Mouse (Mus musculus): ENCODE data around the gene Tex38. TPM values are rescaled to one million over a fixed set of nuclear protein-coding genes. Genes with fewer than 3 reads are reported as not detected.
A peak's percentile ranks its signal among the peaks of the same experiment; 100 is the strongest.

The Tex38 gene
- under 1 TPM; 0.39 to 0.68 TPM for total RNA-seq (2021)

DNA sequence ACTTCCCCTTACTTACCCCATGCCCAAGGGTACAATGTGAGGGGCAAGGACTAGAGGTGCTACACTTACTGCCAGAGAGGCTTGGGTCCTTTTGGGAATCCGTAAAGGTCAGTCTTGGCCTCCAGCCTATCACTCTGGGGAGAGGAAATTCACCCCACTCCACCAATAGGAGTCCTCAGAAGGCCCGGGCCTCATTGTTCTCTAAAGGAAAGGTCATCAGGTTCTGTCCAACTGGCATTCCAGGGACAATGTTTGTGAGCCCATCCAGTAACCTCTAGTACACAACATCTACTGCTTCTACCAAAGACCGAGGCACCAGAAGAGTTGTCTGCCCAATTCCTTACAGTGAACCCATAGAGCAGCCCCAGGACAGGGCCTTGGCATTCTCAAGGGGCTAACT lies at the start of gene Tex38:
Gene Tex38 (minus strand): TSS at position 101 of the 400 bp plus-strand sequence.
- DNase-seq, result no peak
- intact Hi-C loops (cut with DNase I), result no loop called here

DNA sequence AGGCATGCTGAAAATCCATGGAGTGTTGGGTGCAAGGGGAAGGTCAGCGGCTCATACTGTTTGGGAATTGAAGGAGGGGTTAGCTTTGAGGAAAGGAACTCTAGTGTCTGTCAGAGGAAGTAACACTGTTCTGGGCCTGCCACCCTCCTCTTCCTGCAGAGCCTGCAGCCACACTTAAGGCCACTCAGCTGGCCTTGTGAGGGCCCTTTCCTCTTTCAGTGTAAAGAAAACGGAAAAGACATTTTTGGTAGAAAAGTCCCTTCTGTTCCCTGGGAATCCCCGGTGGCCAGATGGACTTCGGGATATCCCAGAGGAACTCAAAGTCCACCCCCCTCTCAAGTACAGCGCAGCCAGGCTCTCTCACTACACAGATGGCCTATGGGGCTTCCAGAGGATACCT lies 49.7 kb upstream of the Tex38 start:
- intact Hi-C loops (cut with DNase I), result no loop called here
- no peak for DNase-seq

DNA sequence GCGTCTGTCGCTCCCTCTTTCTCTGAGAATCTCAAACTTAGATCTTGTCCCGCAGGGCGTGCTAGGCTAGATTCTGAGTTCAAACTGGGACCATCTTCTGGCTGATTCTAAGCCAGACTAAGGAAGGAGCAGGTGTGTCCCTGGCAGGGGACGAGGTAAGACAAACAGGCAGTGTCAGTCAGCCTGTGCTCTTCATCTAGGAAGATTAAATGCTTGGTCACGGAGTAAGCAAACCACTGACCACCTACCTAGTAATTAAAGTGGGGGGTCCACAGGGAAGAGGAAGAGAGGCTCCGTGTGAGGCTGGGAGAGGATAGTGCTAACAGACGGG lies 47.7 kb upstream of the Tex38 start:
- intact Hi-C loops (cut with DNase I), result no loop called here
- no peak for DNase-seq

DNA sequence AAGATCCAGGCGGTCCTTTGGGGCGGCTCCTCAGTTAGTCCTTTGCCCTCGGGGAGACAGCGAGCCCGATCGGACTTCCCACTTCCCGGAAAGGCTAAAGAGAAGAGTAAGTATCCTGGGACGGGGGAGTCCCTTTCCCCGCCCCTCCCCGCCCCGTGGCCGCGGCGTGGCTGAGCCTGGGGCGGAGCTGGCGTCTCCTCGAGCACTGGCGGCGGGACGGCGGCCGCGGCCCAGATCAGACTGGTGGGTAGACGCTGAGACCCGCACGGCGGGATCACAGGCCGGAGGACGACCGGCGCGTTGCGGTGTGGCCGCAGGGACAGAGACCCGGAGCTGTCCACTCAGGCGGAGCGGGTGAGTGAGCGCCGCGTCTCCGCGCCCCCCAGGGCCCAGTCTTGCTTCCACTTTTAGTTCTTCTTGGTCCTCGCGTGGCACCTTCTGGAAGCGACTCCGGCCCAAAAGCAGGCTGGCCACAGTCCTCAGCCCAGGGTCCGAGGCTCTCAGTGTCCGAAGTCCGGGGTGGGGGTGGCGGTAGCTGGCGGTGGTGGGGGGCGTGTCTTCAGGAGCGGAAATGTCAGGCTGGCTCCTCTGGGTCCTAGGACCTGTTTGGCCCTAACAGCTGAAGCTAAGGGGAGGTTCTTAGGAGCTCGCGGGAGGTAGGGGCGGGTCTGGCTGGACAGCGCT lies 47.2 kb upstream of the Tex38 start, which contains the start of gene Mob3c:
Gene Mob3c (plus strand): TSS at position 205 of the 684 bp plus-strand sequence.
- intact Hi-C loops (cut with DNase I), result loop anchor here (2.0 kb wide), 1 partner anchor 43 kb away; the partner anchor contains the start of gene Atpaf1
- DNase-seq, result peak; percentile 79 to 81

DNA sequence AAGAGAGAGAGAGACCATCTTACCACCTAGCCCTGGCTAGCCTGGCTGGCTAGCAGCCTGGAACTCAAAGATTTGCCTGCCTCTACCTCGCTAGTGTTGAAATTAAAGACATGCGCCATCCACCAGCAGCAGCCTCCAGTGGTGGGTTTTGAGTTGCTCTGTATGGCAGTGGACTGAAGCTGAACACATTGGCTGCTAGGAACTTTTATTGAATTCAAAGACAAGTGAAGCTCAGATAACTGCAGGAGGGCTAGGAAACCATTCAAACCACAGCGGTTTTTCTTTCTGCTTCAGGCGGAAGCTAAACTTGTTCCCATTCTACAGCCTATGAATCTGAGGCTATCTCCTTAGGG lies 46.7 kb upstream of the Tex38 start:
- DNase-seq, result no peak
- intact Hi-C loops (cut with DNase I), result loop anchor here (2.0 kb wide), 1 partner anchor 43 kb away; the partner anchor contains the start of gene Atpaf1

DNA sequence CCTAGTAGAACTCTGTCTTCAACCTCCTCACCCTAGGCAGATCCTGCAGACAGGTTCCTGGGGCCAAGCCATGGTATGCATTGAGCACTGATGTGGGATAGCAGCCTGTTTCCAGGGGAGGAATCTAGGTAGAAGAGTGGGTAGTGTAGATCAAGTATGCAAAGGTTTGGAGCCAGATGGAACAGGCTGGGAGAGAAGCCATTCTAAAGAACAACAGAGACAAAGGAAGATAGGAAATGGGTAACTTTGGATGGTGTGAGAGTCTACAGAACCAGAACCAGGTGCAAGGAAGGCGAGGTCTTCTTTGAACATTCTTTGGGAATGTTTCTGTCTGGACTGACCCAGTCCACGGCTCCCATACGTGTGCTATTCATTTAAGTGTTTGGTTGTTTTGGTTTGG lies 46.2 kb upstream of the Tex38 start:
- intact Hi-C loops (cut with DNase I), result loop anchor here (2.0 kb wide), 1 partner anchor 42 kb away; the partner anchor contains the start of gene Atpaf1

DNA sequence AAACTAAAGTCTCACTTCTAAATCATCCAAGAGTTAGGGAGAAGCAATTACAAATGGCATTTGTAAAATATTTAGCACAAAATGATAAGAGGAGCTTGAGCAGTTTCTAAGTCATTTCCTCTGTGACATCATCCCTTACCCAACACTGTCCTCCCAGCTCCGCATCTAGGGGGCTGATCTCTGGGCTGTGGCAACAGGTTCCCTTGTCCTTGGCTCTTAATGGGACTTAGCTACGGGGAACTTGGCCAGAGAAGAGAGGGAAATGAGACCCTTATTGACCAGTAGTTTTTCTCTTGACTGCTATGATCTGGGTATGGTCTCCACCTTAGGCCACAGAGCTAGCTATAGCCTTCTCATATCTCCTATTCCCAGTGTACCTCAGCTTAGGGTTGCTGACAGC lies 44.5 kb upstream of the Tex38 start:
- intact Hi-C loops (cut with DNase I), result no loop called here
- no peak for DNase-seq

More for the DNA sequence above, 46.2 kb upstream of the Tex38 start:
- no peak for DNase-seq

DNA sequence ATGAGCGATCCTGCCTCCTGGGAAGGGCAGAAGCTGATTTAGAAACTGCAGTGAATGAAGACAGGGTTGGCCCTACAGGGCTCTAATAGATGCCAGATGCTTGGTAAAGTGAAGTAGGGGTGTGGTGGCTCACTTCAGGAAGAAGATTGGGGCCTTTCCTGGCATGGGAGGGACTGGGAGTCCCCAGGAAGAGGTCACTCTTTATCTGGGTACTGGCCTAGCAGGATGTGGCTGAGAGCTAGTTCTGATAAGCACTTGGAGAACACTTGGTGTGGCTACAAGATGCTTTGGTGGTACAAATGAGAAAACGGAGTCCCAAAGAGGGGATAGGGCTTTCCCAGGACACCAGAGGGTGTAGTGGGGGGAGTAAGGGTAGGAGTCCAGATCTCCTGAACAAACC lies 43.4 kb upstream of the Tex38 start:
- intact Hi-C loops (cut with DNase I), result no loop called here
- DNase-seq, result no peak

DNA sequence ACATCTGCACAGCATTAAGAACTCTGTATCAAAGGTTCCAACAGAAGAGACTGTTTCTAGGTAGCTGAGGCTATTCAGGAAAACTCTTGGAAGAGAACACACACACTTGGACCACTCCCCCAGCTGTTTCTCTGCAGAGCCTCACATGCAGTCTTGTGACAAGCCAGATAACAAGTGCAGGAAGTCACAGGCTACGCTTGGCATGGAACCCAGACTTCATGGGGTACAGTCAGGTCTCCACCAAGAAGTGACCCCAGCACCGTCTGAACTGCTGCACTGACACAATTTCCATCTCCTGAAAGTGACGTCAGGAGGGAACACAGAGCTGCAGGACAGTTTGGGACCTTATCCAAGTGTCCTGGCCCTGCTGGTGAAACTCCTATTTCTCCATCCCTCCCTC lies 41.1 kb upstream of the Tex38 start:
- DNase-seq, result peak in 1 of 2 experiments; percentile 41
- intact Hi-C loops (cut with DNase I), result no loop called here

DNA sequence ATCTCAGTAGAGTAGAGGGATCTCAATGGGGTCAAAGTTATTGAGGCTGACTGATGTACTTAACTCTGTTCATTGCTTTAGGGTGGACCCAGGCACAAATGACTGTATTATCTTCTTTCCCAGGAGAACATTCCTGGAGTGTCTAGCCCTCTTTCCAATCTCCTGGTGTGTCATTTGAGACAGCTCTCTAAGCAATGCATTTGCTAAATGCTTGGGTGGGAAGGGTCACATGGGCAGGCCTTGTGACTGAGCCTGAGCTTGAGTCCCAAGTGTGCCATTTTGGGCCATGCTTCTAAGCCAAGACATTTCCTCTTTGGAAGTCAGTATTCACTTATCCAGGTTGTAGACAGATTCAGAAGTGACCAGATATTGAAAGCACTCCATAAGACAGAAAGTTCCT lies 40.6 kb upstream of the Tex38 start:
- no peak for DNase-seq
- intact Hi-C loops (cut with DNase I), result no loop called here

DNA sequence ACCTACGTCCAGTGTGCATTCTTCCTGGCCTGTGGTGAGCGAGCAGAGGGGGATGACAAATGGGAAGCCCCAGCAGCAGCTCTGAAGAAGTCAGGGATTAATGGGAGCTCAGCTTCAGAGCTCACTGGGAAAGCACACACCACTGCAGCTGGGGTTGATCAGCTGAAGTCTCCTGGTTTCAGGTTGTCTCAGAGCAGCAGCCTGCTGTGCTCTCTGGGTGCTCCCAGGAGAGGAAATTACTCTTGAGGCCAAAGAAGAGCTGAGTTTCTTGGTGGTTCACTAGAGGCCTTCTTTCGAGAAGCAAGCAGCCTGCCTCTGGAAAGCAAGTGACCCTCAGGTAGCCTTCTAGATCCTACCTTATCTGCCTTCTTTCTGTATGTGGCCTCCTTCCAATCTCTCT lies 40.1 kb upstream of the Tex38 start:
- intact Hi-C loops (cut with DNase I), result no loop called here
- no peak for DNase-seq

DNA sequence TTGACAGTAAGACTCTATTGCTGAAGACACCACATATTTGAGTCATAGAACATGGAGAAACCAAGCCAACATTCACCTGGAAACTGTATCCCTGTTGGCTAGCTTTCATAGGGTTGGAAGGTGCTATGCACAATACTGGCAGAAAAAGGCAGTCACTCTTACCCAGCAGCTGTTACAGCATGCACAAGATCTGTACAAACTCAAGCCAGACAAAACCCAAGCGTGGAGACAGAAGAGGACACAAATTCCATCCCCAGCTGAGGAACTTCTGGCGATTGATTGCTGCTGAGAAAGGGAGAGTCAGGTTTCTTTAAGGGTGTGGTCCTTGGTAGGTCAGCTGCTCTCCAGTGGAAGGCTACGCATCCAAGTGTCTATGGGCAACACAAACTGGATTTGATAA lies 39.4 kb upstream of the Tex38 start:
- no peak for DNase-seq
- intact Hi-C loops (cut with DNase I), result no loop called here

DNA sequence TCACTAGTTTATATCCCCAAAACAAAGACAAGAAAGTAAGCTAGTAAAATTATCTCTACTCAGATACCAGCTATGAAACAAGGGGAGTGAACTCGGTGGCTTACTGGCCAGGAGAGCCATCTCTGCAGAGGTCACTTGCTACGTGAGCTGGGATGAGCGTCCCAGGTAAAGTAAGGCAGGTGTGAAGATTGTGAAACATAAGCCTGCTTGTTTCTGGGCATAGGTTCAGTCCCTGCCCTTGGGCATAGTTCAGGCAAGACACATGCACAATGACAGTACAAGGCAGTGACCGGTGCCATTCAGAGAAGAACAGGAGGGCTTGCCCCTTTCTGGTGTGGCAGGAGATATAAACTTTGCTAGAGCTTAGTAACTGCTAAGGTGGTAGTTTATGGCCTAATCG lies 34.8 kb upstream of the Tex38 start:
- intact Hi-C loops (cut with DNase I), result no loop called here
- no peak for DNase-seq

DNA sequence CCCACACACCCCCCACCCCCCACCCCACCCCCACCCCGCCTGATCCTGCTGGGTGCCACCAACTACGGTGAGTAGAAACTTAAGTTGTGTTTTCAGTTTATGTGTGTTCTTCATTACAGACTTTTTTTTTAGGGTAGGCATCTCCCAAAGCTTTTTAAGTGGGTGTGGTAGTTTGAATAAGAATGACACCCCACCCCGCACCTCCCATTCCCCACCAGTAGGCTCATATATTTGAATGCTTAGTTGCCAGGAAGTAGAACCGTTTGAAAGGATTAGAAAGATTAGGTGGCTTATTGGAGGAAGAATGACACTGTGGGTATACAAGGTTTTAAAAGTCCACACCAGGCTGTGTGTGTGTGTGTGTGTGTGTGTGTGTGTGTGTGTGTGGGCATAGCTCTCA lies 31.5 kb upstream of the Tex38 start:
- intact Hi-C loops (cut with DNase I), result no loop called here
- DNase-seq, result no peak

DNA sequence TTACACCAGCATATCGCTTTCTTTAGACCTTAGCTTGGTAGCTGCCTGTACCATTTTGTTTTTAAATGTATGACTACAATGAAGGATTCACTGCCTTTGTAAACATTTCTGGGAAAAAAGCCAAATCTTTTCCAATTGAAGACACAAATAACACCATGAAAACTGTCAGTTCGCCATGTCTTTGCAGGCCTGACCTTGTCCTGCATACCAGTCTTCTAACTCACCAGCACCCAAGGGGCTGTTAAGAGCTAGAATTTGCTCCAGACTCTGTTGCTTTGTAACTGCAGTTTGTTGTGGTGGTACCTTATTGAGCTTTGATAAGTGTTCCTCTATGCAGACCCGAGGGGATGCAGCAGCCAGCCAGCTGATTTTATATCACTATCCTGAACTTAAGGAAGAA lies 19.2 kb upstream of the Tex38 start:
- intact Hi-C loops (cut with DNase I), result no loop called here

DNA sequence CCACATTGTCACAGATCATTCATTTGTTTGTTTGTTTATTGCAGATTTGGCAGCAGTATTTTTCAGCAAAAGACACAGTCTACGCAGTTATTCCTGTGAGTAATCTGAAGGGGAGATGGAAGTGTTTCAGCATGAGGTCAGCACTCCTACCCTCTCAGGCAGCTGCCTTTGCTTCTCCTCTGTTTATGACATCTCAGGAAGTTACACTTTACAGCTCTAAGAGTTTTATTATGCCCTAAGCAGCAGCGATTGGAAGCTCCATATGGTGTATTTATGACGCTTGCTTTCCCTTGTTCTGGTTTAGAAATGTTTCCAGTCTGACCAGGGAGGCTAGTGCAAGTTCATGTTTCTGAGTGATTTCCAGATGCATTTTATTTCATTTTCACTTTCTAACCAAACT lies 14.5 kb upstream of the Tex38 start:
- intact Hi-C loops (cut with DNase I), result no loop called here
- DNase-seq, result no peak

More for the DNA sequence above, 19.2 kb upstream of the Tex38 start:
- DNase-seq, result no peak

DNA sequence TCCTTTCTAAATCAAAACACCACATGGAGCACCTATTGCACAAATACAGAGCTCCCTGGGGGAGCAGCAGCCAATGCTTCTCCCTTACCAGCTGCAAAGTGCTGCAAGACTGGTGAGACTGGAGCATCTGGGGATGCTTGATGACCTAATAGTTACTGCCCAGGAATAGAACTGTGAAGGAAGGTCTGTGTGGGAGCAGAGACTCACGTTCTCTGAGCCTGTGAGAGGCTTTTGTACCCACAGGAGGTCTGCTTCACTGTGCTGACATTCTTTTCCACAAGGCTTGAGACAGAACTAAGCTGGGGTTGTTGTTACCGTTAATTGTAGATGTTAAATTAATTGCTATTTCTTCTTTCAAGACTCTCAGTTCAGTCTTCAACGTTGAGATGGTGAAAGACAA lies 10.0 kb upstream of the Tex38 start:
- no peak for DNase-seq
- intact Hi-C loops (cut with DNase I), result no loop called here

DNA sequence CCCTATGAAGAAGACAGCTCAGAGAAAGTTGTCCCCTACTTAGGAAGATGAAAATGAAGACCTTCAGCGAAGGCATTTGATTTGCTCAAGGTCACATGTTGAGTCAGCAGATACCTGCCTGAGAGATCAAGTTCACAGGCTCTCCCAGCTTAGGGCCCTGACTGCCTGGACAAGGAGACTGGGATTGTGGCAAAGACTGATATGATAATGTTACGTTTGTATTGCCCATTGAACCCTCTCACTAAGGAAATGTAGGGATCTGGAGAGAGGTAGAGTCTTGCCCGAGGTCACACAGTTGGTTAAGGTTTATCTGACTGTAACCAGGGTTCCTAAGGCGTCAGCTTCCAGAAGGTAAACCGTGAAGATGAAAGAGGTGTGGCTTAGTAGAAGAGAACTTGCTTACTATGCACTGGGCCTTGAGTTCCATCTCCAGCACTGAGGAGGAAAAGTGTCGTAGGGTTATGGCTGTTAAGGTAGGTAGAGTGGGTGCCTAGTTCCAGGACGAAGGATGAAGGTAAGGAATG lies 4.8 kb upstream of the Tex38 start:
- intact Hi-C loops (cut with DNase I), result loop anchor here (2.0 kb wide), 1 partner anchor 41 kb away; no protein-coding TSS in a partner anchor
- DNase-seq, result no peak

DNA sequence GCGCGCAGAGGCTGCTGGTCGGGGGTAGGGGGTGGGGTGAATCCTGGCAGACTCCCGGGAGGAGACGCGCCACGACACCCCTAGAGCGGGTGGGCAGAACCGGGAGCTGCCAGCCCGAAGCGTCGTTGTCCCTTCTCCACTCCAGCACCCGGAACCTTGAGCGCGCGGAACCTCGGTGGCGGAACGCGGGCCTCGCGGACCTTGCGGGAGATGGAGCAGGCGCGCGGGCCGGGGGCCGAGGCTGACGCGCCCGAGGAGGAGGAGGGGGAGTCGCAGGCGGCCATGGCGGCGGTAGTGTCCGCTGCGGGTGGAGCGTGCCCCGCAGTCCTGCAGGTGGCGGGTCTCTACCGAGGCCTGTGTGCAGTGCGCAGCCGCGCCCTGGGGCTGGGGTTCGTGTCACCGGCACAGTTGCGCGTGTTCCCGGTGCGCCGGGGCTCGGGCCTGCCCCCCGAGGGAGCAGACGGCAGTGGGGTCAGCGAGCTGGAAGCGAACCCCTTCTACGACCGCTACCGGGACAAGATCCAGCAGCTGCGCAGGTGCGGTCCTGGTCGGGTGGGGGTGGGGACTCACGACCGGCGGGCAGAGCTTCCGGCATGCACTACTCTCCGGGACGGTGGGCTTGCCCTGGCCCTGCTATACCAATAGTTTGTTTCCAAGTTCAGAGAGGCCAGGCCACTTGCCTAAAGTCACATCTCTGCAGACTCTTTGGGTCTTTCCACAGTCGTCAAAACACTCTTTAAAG lies 4.1 kb upstream of the Tex38 start, which contains the start of gene Atpaf1:
Gene Atpaf1 (plus strand): TSS at position 44 of the 742 bp plus-strand sequence.
- intact Hi-C loops (cut with DNase I), result loop anchor here (2.0 kb wide), 1 partner anchor 42 kb away; no protein-coding TSS in a partner anchor

DNA sequence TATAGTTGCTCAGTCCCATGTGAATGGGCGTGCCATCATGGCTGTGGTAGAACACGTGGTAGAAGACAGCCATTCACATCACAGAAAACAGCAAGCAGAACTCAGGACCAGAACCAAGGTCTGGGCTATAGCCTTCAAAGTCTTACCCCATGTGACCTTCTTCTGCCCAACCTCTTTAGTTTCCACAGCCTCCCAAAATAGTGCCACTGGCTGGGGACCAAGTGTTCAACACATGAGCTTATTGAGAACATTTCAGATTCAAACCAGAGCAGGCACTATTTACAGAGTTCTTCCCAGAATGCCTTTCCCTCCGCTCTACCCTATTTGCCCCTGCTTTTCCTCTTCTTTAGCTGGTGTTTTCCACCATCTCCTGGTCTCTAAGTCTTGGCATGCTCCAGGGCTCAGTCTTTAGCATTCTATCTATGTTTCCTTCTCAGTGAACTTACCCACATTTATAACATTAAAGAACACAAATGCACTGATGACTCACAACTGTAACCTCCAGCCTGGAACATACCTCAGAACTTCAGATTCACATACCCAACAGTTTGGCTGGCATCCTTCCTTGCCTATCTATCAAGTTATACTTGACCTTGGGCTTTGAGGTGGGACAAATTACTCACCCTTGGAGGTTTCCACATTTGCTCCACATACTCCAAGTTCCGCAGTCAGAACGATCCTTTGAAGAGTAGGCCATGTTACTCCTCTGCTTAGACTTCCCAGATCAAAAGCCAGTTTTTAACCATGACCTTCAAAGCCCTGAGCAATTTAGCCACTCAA lies 1.4 kb upstream of the Tex38 start:
- intact Hi-C loops (cut with DNase I), result no loop called here
- no peak for DNase-seq

More for the DNA sequence above, 4.1 kb upstream of the Tex38 start, which contains the start of gene Atpaf1:
- peak; percentile 79 to 80 for DNase-seq

DNA sequence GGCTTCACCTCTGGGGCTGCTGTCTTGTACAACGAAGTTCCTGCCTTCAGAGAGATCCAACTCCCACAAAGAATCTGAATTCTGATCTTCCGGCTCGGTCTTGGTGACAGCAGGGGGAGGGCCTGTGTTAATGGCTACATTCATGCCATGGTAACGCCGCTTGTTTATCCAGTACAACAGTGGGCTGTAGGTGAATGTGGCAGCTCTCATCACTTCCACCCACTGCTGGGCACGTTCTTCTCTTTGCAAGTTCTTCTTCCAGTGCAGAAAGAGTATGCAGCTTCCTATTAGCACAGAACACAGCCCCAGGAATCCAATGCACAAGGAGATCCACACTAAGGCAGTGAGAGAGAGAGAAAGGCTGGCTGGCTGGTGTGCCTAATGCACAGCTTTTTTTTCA lies 549 bp downstream of the Tex38 start:
- intact Hi-C loops (cut with DNase I), result no loop called here
- no peak for DNase-seq
